Mouse (Mus musculus): ENCODE results near the gene Fkbp8. TPM values are rescaled to one million over a fixed set of nuclear protein-coding genes. Genes with fewer than 3 reads are reported as not detected.

Gene Fkbp8
- polyA plus RNA-seq, 1 experiment: 623 TPM

GRCm38 (mm10) chr8:70583476-70584387 lies 56.2 kb downstream of the Fkbp8 start:
- WGBS: 87% methylated on average over 18 of the region's 18 CpGs

DNA sequence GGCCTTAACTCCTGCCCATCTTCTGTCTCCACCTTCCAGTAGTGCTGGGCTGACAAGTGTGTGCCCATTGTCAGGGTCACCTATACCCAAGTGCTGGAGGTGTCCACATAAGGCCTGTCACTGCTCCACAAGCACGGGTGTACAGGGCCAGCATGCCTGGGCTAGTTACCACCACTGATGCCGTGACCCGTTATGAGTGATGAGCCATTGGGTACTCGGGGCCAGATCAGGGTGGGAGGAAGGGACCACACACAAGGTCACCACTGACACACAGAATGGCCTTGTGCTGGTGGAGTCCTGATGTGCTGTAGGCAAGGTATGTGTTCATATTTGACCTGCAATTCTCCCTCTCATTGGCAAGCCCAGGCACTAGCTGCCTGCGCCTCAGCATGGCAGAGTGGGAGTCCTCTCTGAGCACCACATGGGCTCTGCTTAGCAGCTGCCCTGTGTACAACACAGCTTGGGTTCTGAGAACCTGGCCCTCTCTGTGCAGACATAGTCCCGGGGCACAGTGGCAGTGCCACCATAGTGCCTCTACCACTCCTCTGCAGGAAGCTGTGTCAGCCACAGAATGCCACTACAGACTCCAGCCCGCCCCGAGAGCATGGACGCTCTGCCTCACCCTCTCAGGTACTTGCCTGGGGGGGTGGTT lies 57.2 kb downstream of the Fkbp8 start:
- Histone ChIP-seq H3K27ac (ENCODE audit: insufficient read depth, low read depth, low read length) (no peak overlapping the region), H3K36me3 (ENCODE audit: control insufficient read depth, insufficient read depth, low read length) (peaks cover 73% of the 10 kb centered on the region), H3K4me1 (ENCODE audit: control insufficient read depth, insufficient read depth, insufficient read length, low read length) (no peaks in the 10 kb centered on the region), H3K27me3 (ENCODE audit: control insufficient read depth, insufficient read depth, low read length) (no peaks in the 10 kb centered on the region), H3K4me3 (ENCODE audit: low read depth, low read length) (no peak overlapping the region)
- WGBS: 92% methylated on average over 9 of the region's 9 CpGs
- TF ChIP-seq POLR2A (IDR thresholded peaks at IDR 0.05; ENCODE audit: low read depth, low read length): no peak
- no peak for TF ChIP-seq CTCF (IDR thresholded peaks at IDR 0.05; ENCODE audit: extremely low read depth, insufficient read length, insufficient replicate concordance, low read depth, low read length)

More at GRCm38 (mm10) chr8:70583476-70584387, 56.2 kb downstream of the Fkbp8 start:
- TF ChIP-seq CTCF (IDR thresholded peaks at IDR 0.05; ENCODE audit: extremely low read depth, insufficient read length, insufficient replicate concordance, low read depth, low read length) (no peak), POLR2A (IDR thresholded peaks at IDR 0.05; ENCODE audit: low read depth, low read length) (no peak)
- Histone ChIP-seq H3K36me3 (ENCODE audit: control insufficient read depth, insufficient read depth, low read length) (peaks cover 70% of the 10 kb centered on the region), H3K4me3 (ENCODE audit: low read depth, low read length) (no peak overlapping the region), H3K27ac (ENCODE audit: insufficient read depth, low read depth, low read length) (no peak overlapping the region), H3K27me3 (ENCODE audit: control insufficient read depth, insufficient read depth, low read length) (no peaks in the 10 kb centered on the region), H3K4me1 (ENCODE audit: control insufficient read depth, insufficient read depth, insufficient read length, low read length) (no peaks in the 10 kb centered on the region)

Other genes starting within 250 kb of the Fkbp8 start
- gene Homer3, start 244.9 kb upstream of the Fkbp8 start, polyA plus RNA-seq (2012; rRNA removed): 4.8 and 9.4 TPM in 2 replicates
- gene Ddx49, start 225.2 kb upstream of the Fkbp8 start, polyA plus RNA-seq (2012; rRNA removed): 31.7 and 49.4 TPM in 2 replicates
- gene Cope, start 225.2 kb upstream of the Fkbp8 start, polyA plus RNA-seq (2012; rRNA removed): 466 and 753 TPM in 2 replicates
- 0.27 and 0.89 TPM in 2 replicates for gene Cers1, start 211.9 kb upstream of the Fkbp8 start, polyA plus RNA-seq (2012; rRNA removed)
- gene Gdf1, start 197.9 kb upstream of the Fkbp8 start, polyA plus RNA-seq (2012; rRNA removed): 1.1 and 1.6 TPM in 2 replicates
- gene Upf1, start 174.4 kb upstream of the Fkbp8 start, polyA plus RNA-seq (2012; rRNA removed): 29.1 and 43.8 TPM in 2 replicates
- 0.13 and 1.2 TPM in 2 replicates for gene Comp, start 154.2 kb upstream of the Fkbp8 start, polyA plus RNA-seq (2012; rRNA removed)
- gene Crtc1, start 88.1 kb upstream of the Fkbp8 start, polyA plus RNA-seq (2012; rRNA removed): 9.4 and 15.1 TPM in 2 replicates
- gene Klhl26, start 50.8 kb upstream of the Fkbp8 start, polyA plus RNA-seq (2012; rRNA removed): 24.9 and 30.8 TPM in 2 replicates
- 1.2 and 1.6 TPM in 2 replicates for gene Tmem59l, start 40.4 kb upstream of the Fkbp8 start, polyA plus RNA-seq (2012; rRNA removed)
- 2.3 and 27.3 TPM in 2 replicates for gene Crlf1, start 34.6 kb upstream of the Fkbp8 start, polyA plus RNA-seq (2012; rRNA removed)
- 137 and 244 TPM in 2 replicates for gene Rex1bd, start 21.0 kb upstream of the Fkbp8 start, polyA plus RNA-seq (2012; rRNA removed)
- 606 and 770 TPM in 2 replicates for gene Uba52, start 16.9 kb upstream of the Fkbp8 start, polyA plus RNA-seq (2012; rRNA removed)
- gene Kxd1, start 232 bp downstream of the Fkbp8 start, polyA plus RNA-seq (2012; rRNA removed): 34.3 and 64.4 TPM in 2 replicates
- gene Ell, start 11.7 kb downstream of the Fkbp8 start, polyA plus RNA-seq (2012; rRNA removed): 20.5 and 45.6 TPM in 2 replicates
- 61.8 and 92.4 TPM in 2 replicates for gene Isyna1, start 66.6 kb downstream of the Fkbp8 start, polyA plus RNA-seq (2012; rRNA removed)
- gene Ssbp4, start 81.1 kb downstream of the Fkbp8 start, polyA plus RNA-seq (2012; rRNA removed): 81.7 and 138 TPM in 2 replicates
- 6.7 and 7.1 TPM in 2 replicates for gene Lrrc25, start 88.4 kb downstream of the Fkbp8 start, polyA plus RNA-seq (2012; rRNA removed)
- gene Gdf15, start 104.7 kb downstream of the Fkbp8 start, polyA plus RNA-seq (2012; rRNA removed): 4.1 and 6.7 TPM in 2 replicates
- 49.5 and 129 TPM in 2 replicates for gene Pgpep1, start 132.7 kb downstream of the Fkbp8 start, polyA plus RNA-seq (2012; rRNA removed)
- gene Lsm4, start 145.5 kb downstream of the Fkbp8 start, polyA plus RNA-seq (2012; rRNA removed): 109 and 152 TPM in 2 replicates
- gene Jund, start 171.2 kb downstream of the Fkbp8 start, polyA plus RNA-seq (2012; rRNA removed): 419 and 1,098 TPM in 2 replicates
- gene Iqcn, start 175.7 kb downstream of the Fkbp8 start, polyA plus RNA-seq (2012; rRNA removed): 0.03 and 0.05 TPM in 2 replicates
- gene Gm3336, start 190.8 kb downstream of the Fkbp8 start, polyA plus RNA-seq (2012; rRNA removed): 42.0 and 73.6 TPM in 2 replicates
- gene Pde4c, start 196.0 kb downstream of the Fkbp8 start, polyA plus RNA-seq (2012; rRNA removed): 6.5 and 6.8 TPM in 2 replicates
- gene Rab3a, start 227.0 kb downstream of the Fkbp8 start, polyA plus RNA-seq (2012; rRNA removed): 14.9 and 26.3 TPM in 2 replicates
- gene Mpv17l2, start 233.2 kb downstream of the Fkbp8 start, polyA plus RNA-seq (2012; rRNA removed): 190 and 222 TPM in 2 replicates
- gene Pik3r2, start 249.0 kb downstream of the Fkbp8 start, polyA plus RNA-seq (2012; rRNA removed): 129 and 414 TPM in 2 replicates

Measured in small intestine, adult 2 months (tissue).